8 mouse cellular contexts compared by ENCODE assay signal in genomic region chr9:15365856-15366255, GRCm38 (mm10). TPM values are rescaled to one million over a fixed set of nuclear protein-coding genes. Genes with fewer than 3 reads are reported as not detected.
DNase-seq lines count a peak whose midpoint lies in the region; ATAC-seq and TF ChIP-seq lines count a peak whose summit lies in the region.

No protein-coding gene starts in this region.

- TF ChIP-seq POLR2A in lung, adult 2 months (IDR thresholded peaks at IDR 0.05; ENCODE audit: borderline replicate concordance, extremely low read depth, low read depth, low read length): no peak

- H3K27ac ChIP-seq in embryonic facial prominence, embryonic 11.5 days (replicated peaks; ENCODE audit: low read depth, low read length): no peak overlapping the region
- no peak overlapping the region for H3K27ac ChIP-seq in embryonic facial prominence, embryonic 10.5 days (replicated peaks)
- no peak overlapping the region for H3K27ac ChIP-seq in lung, postnatal 0 days (ENCODE audit: low read length)
- no peak overlapping the region for H3K27ac ChIP-seq in hindbrain, embryonic 15.5 days (replicated peaks)

- H3K4me1 ChIP-seq in embryonic facial prominence, embryonic 11.5 days (ENCODE audit: control insufficient read depth, insufficient read depth, low read length): no peaks in the 10 kb centered on the region
- no peaks in the 10 kb centered on the region for H3K4me1 ChIP-seq in embryonic facial prominence, embryonic 10.5 days
- H3K4me1 ChIP-seq in lung, postnatal 0 days (ENCODE audit: insufficient read depth, low read depth, low read length): no peaks in the 10 kb centered on the region
- no peaks in the 10 kb centered on the region for H3K4me1 ChIP-seq in lung, adult 2 months (ENCODE audit: control insufficient read depth, insufficient read depth, low read length)
- no peaks in the 10 kb centered on the region for H3K4me1 ChIP-seq in hindbrain, embryonic 15.5 days (replicated peaks)

- H3K27me3 ChIP-seq in embryonic facial prominence, embryonic 11.5 days (ENCODE audit: control insufficient read depth, insufficient read depth, low read length): no peaks in the 10 kb centered on the region
- H3K27me3 ChIP-seq in embryonic facial prominence, embryonic 10.5 days (replicated peaks; ENCODE audit: low read depth, poor library complexity, severe bottlenecking): no peaks in the 10 kb centered on the region
- H3K27me3 ChIP-seq in lung, postnatal 0 days (replicated peaks; ENCODE audit: insufficient read depth, low read length): no peaks in the 10 kb centered on the region
- no peaks in the 10 kb centered on the region for H3K27me3 ChIP-seq in hindbrain, embryonic 15.5 days

- 73% methylated on average over 1 of the region's 1 CpGs for WGBS in embryonic facial prominence, embryonic 11.5 days
- WGBS in embryonic facial prominence, embryonic 10.5 days: 87% methylated on average over 1 of the region's 1 CpGs
- WGBS in lung, postnatal 0 days: 74% methylated on average over 1 of the region's 1 CpGs
- 80% methylated on average over 1 of the region's 1 CpGs for WGBS in lung, adult 2 months
- WGBS in hindbrain, embryonic 15.5 days: 94% methylated on average over 1 of the region's 1 CpGs

- no peaks in the 10 kb centered on the region for H3K36me3 ChIP-seq in embryonic facial prominence, embryonic 11.5 days (replicated peaks; ENCODE audit: control insufficient read depth, insufficient read depth, low read depth, low read length)
- H3K36me3 ChIP-seq in embryonic facial prominence, embryonic 10.5 days (replicated peaks): no peaks in the 10 kb centered on the region
- no peaks in the 10 kb centered on the region for H3K36me3 ChIP-seq in lung, postnatal 0 days (ENCODE audit: insufficient read depth, low read length)
- H3K36me3 ChIP-seq in hindbrain, embryonic 15.5 days: no peaks in the 10 kb centered on the region

- no peak overlapping the region for H3K4me3 ChIP-seq in embryonic facial prominence, embryonic 11.5 days (ENCODE audit: low read depth, low read length)
- H3K4me3 ChIP-seq in embryonic facial prominence, embryonic 10.5 days: no peak overlapping the region
- H3K4me3 ChIP-seq in lung, postnatal 0 days (ENCODE audit: low read depth, low read length): no peak overlapping the region
- H3K4me3 ChIP-seq in lung, adult 2 months (replicated peaks; ENCODE audit: extremely low read depth, low read depth, low read length): no peak overlapping the region
- no peak overlapping the region for H3K4me3 ChIP-seq in hindbrain, embryonic 15.5 days

- DNase-seq in embryonic facial prominence, embryonic 11.5 days (ENCODE audit: low spot score): peak; percentile 59
- no peak for DNase-seq in embryonic facial prominence, embryonic 10.5 days (ENCODE audit: low spot score)
- DNase-seq in lung, postnatal 0 days (ENCODE audit: low spot score): peak; percentile 45
- DNase-seq in lung, adult 2 months: no peak
- DNase-seq in retina, embryonic 14.5 days (ENCODE audit: low spot score): peak; percentile 67
- DNase-seq in thymus, postnatal 4 days: no peak
- DNase-seq in gastrocnemius, adult 18-20 months (ENCODE audit: low spot score): no peak

- no peak overlapping the region for H3K4me2 ChIP-seq in embryonic facial prominence, embryonic 11.5 days (ENCODE audit: low read depth, low read length)
- no peak overlapping the region for H3K4me2 ChIP-seq in lung, postnatal 0 days (replicated peaks; ENCODE audit: low read depth, low read length)
- no peak overlapping the region for H3K4me2 ChIP-seq in hindbrain, embryonic 15.5 days

- peak; percentile 65 for TF ChIP-seq CTCF in lung, postnatal 0 days (IDR thresholded peaks at IDR 0.05)
- TF ChIP-seq CTCF in lung, adult 2 months (IDR thresholded peaks at IDR 0.05; ENCODE audit: insufficient read depth, low read length): no peak

- ATAC-seq in embryonic facial prominence, embryonic 11.5 days (replicated peaks; ENCODE audit: insufficient number of reproducible peaks, low FRiP score, low TSS enrichment, low read depth): 0 out of 2 replicates have a peak, but pooled peaks have one; percentile 23
- no peak for ATAC-seq in lung, postnatal 0 days
- ATAC-seq in hindbrain, embryonic 15.5 days (ENCODE audit: low FRiP score, low read depth): peak; percentile 80; the same call in 1 of the 2 replicates

- no peaks in the 10 kb centered on the region for H3K9me3 ChIP-seq in embryonic facial prominence, embryonic 11.5 days (replicated peaks; ENCODE audit: control insufficient read depth, low read length)
- no peaks in the 10 kb centered on the region for H3K9me3 ChIP-seq in embryonic facial prominence, embryonic 10.5 days
- H3K9me3 ChIP-seq in lung, postnatal 0 days (ENCODE audit: low read length): no peaks in the 10 kb centered on the region
- H3K9me3 ChIP-seq in hindbrain, embryonic 15.5 days: no peaks in the 10 kb centered on the region

- no peak overlapping the region for H3K9ac ChIP-seq in embryonic facial prominence, embryonic 11.5 days (replicated peaks; ENCODE audit: low read length)
- H3K9ac ChIP-seq in lung, postnatal 0 days (replicated peaks; ENCODE audit: low read depth): no peak overlapping the region
- H3K9ac ChIP-seq in hindbrain, embryonic 15.5 days: no peak overlapping the region

- no peak for TF ChIP-seq EP300 in lung, postnatal 0 days (IDR thresholded peaks at IDR 0.05)

RNA-seq across cellular contexts. Expression of gene Cep295, which starts 8.3 kb away (rescaled TPM):
- polyA plus RNA-seq in embryonic facial prominence, embryonic 11.5 days (2014; fragmentation: Nextera tagmentation; extraction: Ambion mirVana): 19.1 and 22.0 TPM in 2 replicates
- 22.7 and 25.6 TPM in 2 replicates for polyA plus RNA-seq in embryonic facial prominence, embryonic 10.5 days (2016; fragmentation: Nextera tagmentation; extraction: Ambion mirVana)
- polyA plus RNA-seq in lung, postnatal 0 days (2015; fragmentation: Nextera tagmentation; extraction: Ambion mirVana): 5.5 and 6.0 TPM in 2 replicates
- 3.1 and 3.7 TPM in 2 replicates for polyA plus RNA-seq in lung, adult 2 months (2012; rRNA removed)
- polyA plus RNA-seq in hindbrain, embryonic 15.5 days (2015; fragmentation: Nextera tagmentation; extraction: Ambion mirVana): 12.3 and 12.7 TPM in 2 replicates
- 1 to 10 TPM; 6.6 to 7.8 TPM for total RNA-seq in gastrocnemius, adult 18-20 months (2021)

RNA-seq across cellular contexts. Expression of gene 4931406C07Rik, which starts 59.6 kb away (rescaled TPM):
- 5.7 and 5.8 TPM in 2 replicates for polyA plus RNA-seq in embryonic facial prominence, embryonic 11.5 days (2014; fragmentation: Nextera tagmentation; extraction: Ambion mirVana)
- polyA plus RNA-seq in embryonic facial prominence, embryonic 10.5 days (2016; fragmentation: Nextera tagmentation; extraction: Ambion mirVana): 5.4 and 6.8 TPM in 2 replicates
- polyA plus RNA-seq in lung, postnatal 0 days (2015; fragmentation: Nextera tagmentation; extraction: Ambion mirVana): 8.7 and 11.0 TPM in 2 replicates
- polyA plus RNA-seq in lung, adult 2 months (2012; rRNA removed): 7.3 and 13.7 TPM in 2 replicates
- polyA plus RNA-seq in hindbrain, embryonic 15.5 days (2015; fragmentation: Nextera tagmentation; extraction: Ambion mirVana): 14.5 and 15.7 TPM in 2 replicates
- total RNA-seq in gastrocnemius, adult 18-20 months (2021): 1 to 10 TPM; 3.6 to 4.0 TPM

RNA-seq across cellular contexts. Expression of gene Taf1d, which starts 59.8 kb away (rescaled TPM):
- polyA plus RNA-seq in embryonic facial prominence, embryonic 11.5 days (2014; fragmentation: Nextera tagmentation; extraction: Ambion mirVana): 72.9 and 73.3 TPM in 2 replicates
- 96.7 and 101 TPM in 2 replicates for polyA plus RNA-seq in embryonic facial prominence, embryonic 10.5 days (2016; fragmentation: Nextera tagmentation; extraction: Ambion mirVana)
- polyA plus RNA-seq in lung, postnatal 0 days (2015; fragmentation: Nextera tagmentation; extraction: Ambion mirVana): 34.9 and 35.3 TPM in 2 replicates
- 4.5 and 10.3 TPM in 2 replicates for polyA plus RNA-seq in lung, adult 2 months (2012; rRNA removed)
- 43.9 and 48.5 TPM in 2 replicates for polyA plus RNA-seq in hindbrain, embryonic 15.5 days (2015; fragmentation: Nextera tagmentation; extraction: Ambion mirVana)
- 10 to 100 TPM; 71.8 to 99.0 TPM for total RNA-seq in gastrocnemius, adult 18-20 months (2021)

Comparison
In these comparisons a context has a peak if more than half of its experiments do, and no peak if none do; other contexts are left out.
1. DNase-seq: peak in embryonic facial prominence, embryonic 11.5 days (single experiment), lung, postnatal 0 days (single experiment) and retina, embryonic 14.5 days (single experiment); none in embryonic facial prominence, embryonic 10.5 days (single experiment), lung, adult 2 months (single experiment), thymus, postnatal 4 days (single experiment) and gastrocnemius, adult 18-20 months (single experiment).